Mouse (Mus musculus): ENCODE data around the gene Nkg7.

Nkg7 gene

GRCm38 (mm10) chr7:43443917-43444293, 7.0 kb downstream of the Nkg7 start, which contains the start of the genes Etfb and Gm45233:
TSS of gene Etfb (plus strand) at chr7:43444083.
TSS of gene Gm45233 (plus strand) at chr7:43444128.
- peak; percentile 97 to 98 for DNase-seq (ENCODE audit: inconsistent age in 2 of 2, low spot score in 1 of 2)

DNA sequence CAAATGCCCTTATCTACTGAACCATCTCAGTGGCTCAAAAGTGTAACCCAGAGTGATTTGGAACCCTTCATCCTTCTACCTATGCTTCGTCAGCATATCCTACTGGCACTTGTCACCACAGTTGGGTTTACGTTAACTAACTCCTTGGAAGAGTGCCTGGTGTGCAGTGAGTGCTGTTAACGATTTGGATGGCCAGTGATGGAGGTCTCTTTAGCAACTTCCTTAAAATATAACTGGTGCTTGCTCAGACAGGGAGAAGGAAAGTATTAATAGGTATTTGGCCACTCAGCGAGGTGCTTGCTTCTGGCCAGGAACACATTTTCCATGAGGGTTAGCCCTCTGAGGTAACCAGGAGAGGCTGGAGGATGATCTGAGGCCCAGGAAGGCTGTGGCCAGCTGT, 10.9 kb downstream of the Nkg7 start:
- no peak for DNase-seq (ENCODE audit: inconsistent age in 2 of 2, low spot score in 1 of 2)

DNA sequence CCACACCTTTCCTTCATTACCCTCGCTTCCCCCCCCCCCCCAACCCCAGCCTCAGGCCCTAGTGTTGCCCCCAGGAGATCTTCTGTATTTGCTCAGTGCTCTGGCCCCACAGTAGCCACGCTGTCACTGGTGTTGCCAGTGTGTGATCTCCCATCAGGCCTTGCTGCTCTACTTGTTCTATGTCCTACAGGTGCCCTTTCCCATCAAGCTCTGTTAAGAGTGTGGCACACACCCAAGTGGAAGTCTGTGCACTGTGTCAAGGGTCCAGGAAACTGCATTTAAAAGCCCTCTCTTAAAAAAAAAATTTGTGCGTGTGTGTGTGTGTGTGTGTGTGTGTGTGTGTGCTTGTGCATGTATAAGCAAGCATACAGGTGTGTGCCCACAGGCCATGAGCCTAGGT, 11.4 kb downstream of the Nkg7 start:
- DNase-seq (ENCODE audit: inconsistent age in 2 of 2, low spot score in 1 of 2), result no peak

DNA sequence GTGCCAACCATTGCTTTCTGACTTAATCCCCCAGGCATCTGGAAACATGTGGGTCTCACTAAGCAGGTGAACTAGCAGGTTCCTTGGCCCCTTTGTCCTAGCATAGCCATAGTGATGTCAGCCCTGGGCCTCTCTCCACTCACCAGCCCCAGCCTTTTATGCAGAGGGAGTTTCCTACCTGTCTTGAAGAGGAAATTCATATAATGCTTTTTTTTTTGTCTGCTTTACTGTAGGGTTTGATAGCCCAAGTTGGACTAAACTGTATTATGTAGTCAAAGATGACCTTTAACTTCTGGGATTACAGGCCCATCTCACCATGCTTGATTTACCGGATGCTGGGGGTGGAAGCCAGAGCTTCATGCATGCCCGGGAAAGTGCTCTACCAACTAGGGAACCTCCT, 12.9 kb downstream of the Nkg7 start:
- no peak for DNase-seq (ENCODE audit: inconsistent age in 2 of 2, low spot score in 1 of 2)

- DNase-seq (ENCODE audit: inconsistent age in 2 of 2, low spot score in 1 of 2), result no peak
Observed at GRCm38 (mm10) chr7:43451726-43452125, 14.9 kb downstream of the Nkg7 start.

GRCm38 (mm10) chr7:43452609-43453008, 15.7 kb downstream of the Nkg7 start:
- peak; percentile 51 to 70 for DNase-seq (ENCODE audit: inconsistent age in 2 of 2, low spot score in 1 of 2)

DNA sequence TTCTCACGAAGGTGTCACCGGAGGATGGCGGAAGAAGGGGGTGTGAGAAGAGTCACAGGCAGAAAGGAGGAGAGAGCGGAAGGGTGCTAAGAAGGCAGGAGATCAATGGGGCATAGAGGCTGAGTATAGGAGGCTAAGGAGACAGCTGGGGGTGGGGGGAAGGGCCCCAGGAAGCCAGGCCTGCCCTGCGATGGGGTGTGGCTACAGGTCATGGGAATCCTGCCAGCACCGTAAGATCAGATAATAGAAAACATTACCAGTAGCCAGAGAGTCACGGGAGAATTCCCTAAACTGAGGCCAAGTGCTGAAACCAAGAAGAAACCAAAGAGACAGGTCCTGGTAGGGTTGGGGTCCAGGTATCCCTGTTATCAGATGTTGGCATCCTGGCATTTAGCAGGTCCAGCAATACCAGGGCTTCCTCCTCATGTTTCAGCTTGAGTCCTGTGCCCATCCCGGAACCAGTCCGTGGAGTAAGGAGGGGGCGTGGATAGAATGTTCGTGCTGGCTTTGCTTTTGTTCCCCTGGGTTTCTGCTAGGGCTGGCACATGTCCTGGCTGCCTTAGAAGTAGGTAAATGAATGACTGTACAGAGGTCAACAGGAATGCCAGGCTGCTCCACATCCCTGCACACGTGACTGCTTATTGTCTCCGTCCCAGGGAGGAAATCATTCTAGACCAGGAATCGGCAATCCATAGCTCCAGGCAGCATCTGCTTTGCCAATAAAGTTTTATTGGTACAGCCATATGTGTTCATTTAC, 16.9 kb downstream of the Nkg7 start:
- peak in 1 of 2 experiments; percentile 53 for DNase-seq (ENCODE audit: inconsistent age in 2 of 2, low spot score in 1 of 2)

DNA sequence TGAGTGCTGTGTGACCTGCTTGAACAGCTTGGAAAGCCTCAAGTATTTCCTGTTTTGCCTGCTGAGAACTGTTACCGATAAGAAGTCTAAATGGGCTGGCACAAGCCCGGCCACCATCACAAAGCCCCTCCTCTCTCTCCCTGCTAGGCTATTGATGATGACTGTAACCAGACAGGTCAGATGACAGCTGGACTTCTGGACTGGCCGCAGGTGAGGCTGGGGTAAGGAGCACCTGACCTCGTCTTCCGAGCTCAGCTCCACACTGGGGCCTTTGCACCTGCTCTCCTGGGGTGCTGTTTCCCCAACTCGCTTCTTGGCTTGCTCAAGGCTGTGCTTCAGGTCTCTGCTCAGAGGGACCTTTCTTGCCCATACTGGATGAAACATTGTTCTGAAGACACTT, 17.5 kb downstream of the Nkg7 start:
- no peak for DNase-seq (ENCODE audit: inconsistent age in 2 of 2, low spot score in 1 of 2)

- DNase-seq (ENCODE audit: inconsistent age in 2 of 2, low spot score in 1 of 2), result no peak
Observed at GRCm38 (mm10) chr7:43462851-43463250, 26.0 kb downstream of the Nkg7 start, which contains the start of gene Vsig10l. TSS of gene Vsig10l (plus strand) at chr7:43463151.

- DNase-seq (ENCODE audit: inconsistent age in 2 of 2, low spot score in 1 of 2), result no peak
Observed at GRCm38 (mm10) chr7:43463976-43464375, 27.1 kb downstream of the Nkg7 start.

- peak in 1 of 2 experiments; percentile 50 for DNase-seq (ENCODE audit: inconsistent age in 2 of 2, low spot score in 1 of 2)
Observed at GRCm38 (mm10) chr7:43464864-43465343, 28.0 kb downstream of the Nkg7 start.

DNA sequence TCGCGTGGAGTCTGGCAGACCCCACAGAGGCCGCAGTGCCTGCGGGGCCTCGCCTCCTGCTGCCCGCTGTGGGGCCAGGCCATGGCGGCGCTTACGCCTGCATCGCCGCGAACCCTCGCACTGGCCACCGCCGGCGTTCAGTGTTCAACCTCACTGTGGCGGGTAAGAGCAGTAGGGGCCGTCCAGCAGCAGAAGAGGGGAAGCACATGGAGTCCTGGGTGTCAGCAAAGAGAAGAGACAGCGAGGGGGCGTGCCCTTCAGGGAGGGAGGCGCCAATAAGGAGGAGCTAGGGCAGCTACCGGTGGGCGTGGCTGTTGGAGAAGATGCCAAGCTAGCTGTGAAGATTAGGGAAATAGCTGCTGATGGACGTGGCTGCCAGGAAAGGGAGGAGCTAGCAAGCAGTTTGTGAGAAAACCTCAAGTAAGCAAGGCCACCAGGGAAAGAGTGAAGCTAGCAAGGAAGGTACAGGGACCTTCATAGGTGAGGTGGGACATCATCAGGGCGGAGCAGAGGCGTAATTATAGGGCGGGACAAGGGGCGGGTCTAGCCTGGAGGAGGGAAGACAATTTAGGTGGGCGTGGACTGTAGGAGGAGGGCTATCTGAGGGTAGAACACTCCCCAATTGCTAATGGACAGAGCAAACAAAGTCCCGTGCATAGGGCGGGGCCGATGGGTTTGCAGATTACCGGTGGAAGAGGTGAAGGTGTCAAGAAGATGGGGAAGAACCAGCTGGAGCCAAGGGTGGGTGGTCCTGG, 28.6 kb downstream of the Nkg7 start:
- DNase-seq (ENCODE audit: inconsistent age in 2 of 2, low spot score in 1 of 2), result peak; percentile 91 to 96

GRCm38 (mm10) chr7:43466099-43466694, 29.3 kb downstream of the Nkg7 start:
- peak; percentile 84 to 93 for DNase-seq (ENCODE audit: inconsistent age in 2 of 2, low spot score in 1 of 2)

DNA sequence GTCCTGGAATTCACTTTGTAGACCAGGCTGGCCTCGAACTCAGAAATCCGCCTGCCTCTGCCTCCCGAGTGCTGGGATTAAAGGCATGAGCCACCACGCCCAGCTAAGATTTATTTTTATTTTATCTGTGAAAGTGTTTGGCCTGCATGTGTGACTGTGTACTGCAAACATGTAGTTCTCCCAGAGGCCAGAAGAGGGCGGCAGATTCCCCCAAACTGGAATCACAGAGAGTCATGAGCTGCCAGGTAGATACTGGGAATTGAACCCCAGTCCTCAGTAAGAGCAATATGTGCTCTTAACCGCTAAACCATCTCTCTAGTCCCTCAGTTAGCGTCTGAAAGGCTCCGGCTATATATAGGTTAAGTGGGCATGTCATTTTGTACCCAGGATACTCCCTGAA, 33.5 kb downstream of the Nkg7 start:
- peak in 1 of 2 experiments; percentile 68 for DNase-seq (ENCODE audit: inconsistent age in 2 of 2, low spot score in 1 of 2)

GRCm38 (mm10) chr7:43475706-43476105, 38.8 kb downstream of the Nkg7 start:
- DNase-seq (ENCODE audit: inconsistent age in 2 of 2, low spot score in 1 of 2), result no peak

DNA sequence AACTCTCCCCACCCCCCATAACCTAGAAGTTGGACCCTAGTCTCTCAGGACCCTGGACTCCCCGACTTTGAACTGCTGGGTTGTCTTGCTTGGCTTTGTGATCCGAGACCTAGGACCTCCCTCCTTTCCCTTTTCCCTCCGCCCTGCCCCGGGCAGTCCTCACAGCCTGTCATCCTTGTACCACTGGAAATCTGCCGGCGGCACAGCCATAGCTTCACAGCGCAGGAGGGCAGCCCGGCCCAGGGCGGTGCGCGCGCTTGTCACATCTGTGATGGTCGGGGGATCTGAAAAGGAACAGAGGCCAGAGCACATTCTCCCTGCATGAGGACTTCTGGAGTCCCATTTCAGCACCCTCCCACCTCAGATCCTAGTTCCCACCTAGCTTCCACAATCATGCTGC, 39.5 kb downstream of the Nkg7 start:
- DNase-seq (ENCODE audit: inconsistent age in 2 of 2, low spot score in 1 of 2), result no peak

- peak in 1 of 2 experiments; percentile 66 for DNase-seq (ENCODE audit: inconsistent age in 2 of 2, low spot score in 1 of 2)
Observed at GRCm38 (mm10) chr7:43481191-43481590, 44.3 kb downstream of the Nkg7 start.

DNA sequence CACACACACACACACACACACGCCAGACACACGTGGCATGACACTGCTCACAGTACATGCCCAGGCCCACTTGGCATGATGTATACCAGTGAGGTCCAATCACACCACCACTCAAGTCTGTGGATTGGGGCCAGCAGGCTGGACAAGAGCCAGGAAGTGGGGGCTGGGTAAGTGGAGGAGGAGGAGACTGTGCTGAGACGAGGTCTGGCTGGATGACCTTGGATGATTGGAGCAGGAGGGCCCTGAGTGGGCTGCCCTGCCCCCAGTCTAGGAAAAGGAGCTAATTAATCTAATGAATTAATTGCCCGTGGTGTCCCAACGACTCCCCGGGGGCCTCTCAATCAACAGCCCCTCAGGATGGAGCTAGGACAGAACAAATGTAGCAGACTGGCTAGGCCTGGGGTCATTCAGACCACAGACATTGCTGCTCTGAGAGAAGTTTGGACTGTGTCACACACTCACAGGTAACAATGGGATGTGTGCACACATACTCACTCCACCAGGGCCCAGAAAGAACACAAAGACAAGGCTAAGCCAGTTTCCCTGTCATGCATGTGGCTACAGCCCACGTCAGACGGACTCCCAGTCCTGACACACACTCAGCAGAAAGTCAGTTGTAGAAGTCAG, 45.3 kb downstream of the Nkg7 start:
- DNase-seq (ENCODE audit: inconsistent age in 2 of 2, low spot score in 1 of 2), result peak in 1 of 2 experiments; percentile 56

DNA sequence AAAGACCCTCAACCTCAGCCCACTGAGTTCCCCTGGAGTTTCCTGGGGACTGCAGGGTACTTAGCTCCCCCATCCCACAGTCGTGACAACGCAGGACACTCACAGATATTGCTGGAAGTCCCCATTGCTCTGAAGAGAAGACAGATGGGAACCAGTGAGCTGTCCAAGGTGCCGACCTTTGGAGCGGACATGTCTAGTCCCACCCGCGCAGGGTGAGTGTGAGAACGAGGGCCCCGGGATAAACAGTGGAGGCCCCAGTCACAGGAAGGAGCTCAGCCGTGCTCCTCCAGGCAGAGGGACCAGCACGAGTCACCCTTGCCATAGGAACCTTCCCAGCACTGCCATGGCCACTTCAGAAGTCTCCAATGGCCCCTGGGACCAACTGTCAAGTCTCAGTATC, 46.4 kb downstream of the Nkg7 start:
- DNase-seq (ENCODE audit: inconsistent age in 2 of 2, low spot score in 1 of 2), result peak in 1 of 2 experiments; percentile 42

Measured in adrenal gland, adult (tissue).